Mouse (Mus musculus) naive thymus-derived CD4-positive, alpha-beta T cell, adult 2 months (primary cell): ENCODE results near the gene Gm7102.
"Not testable (repeated sequence)": the region's sequence is repeated elsewhere in the genome, so short reads cannot be mapped to it uniquely, and the experiment has no call there.

Source experiments
- DNase-seq: peaks from one replicate; pipeline ENCODE4 v3.0.0-alpha.2; 2011; ENCODE audit warnings: low read depth

The Gm7102 gene

GRCm38 (mm10) chr19:61175756-61176324 is at the start of gene Gm7102:
Gm7102 (minus strand) TSS chr19:61176309.
- no peak for DNase-seq

DNA sequence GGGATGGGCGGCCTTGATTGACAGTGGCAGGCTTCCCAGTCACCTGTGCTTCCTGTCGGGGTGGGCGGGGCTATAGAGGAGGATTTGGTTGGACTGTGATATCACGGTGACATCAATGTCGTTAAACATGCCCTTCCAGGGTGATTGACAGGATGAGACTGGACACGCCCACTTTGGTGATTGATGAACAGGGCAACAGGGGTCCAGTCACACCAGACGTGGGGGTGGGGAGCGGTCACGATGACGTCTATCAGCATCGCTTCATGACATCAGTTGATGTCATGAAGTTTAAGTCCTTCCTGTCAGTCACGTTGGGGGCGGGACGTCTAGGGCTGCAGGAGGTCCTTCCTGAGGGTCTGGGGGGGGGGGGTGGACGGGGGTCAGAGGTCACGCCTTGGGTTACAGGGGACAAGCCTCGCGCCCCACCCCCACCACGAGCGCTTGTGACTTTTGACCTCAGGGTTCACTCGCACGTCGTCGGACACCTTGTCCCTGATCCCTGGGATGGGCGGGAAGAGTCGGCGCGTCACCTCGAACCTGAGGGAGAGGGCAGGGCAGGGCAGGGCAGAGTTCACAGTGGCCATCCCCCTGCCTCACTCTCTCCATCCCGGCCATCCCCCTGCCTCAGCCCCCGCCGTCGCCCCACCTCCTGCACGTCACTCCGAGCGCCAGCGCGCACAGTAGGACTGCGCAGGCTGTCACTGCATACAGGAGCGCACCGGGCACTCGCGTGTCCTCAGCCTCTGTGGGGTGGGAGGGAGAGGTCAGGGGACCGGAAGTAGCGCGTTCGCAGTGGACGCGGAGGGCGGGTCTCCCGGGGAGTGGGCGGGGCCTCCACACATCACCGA is 48.8 kb upstream of the Gm7102 start:
- peak; percentile 42 for DNase-seq

DNA sequence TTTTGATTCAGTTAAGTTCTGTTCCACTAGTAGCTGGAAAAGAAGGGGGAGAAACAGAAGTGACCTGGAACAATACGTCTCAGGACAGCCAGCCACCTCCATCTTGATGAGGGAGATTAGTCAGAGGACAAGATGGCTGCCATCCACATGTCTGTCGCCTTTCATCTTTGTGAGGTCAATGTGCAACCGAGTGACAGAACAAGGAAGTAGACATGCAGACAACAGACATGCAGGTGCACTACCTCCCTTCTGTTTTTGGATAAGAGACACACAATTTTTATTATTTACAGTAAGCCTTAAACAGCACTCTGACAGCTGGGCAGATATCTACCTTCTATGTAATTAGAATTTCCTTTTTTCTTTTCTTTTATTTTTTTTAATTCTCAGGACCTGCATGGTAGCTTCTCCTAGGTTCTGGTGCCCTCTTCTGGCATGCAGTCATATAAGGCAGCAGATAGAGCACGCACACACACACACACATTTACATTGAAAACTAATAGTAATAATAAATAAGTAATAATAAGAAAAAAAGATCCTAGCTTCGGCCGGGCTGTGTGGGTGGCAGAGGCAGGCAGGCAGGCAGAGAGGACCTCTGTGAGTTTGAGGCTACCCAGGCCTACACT is 47.7 kb upstream of the Gm7102 start:
- DNase-seq: peak; percentile 63

DNA sequence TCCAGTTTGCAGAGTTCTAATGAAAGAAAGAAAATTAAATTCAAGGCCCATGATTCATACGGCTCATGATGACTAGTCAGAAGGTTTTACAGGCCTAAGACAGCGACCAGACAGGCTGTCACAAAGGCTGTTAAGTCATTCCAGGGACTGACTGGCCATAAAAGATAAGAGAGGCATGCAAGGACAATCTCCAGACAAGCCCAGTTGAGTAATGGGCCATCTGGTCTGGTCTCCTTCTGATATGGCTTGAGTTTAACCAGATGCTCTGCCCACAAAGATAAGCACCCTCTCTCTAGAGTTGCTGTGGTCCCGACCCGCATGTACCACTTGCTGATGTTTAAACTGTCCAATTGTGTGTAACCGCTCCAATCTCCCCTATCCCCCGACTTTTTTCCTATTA is 31.4 kb upstream of the Gm7102 start:
- not testable (repeated sequence) for DNase-seq

DNA sequence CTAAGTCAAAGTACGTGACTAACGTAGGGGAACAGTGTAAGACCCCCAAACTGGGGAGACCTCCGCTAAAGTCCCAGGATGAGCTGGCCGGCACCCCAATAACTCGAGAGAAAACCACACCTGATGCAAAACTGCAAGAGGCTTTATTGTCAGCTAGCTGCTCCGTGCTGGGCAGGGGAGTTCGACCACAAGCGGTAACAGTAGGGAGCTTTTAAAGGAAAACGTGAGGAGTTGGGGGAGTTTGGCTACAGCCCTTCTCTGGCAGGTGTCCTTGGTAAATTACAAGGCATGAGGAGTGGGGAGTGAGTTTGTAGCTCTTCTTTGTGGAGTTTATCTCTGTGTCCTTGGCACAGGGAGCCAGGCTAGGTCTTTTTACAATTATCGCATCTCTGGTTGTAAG is 23.7 kb upstream of the Gm7102 start:
- peak; percentile 60 for DNase-seq

DNA sequence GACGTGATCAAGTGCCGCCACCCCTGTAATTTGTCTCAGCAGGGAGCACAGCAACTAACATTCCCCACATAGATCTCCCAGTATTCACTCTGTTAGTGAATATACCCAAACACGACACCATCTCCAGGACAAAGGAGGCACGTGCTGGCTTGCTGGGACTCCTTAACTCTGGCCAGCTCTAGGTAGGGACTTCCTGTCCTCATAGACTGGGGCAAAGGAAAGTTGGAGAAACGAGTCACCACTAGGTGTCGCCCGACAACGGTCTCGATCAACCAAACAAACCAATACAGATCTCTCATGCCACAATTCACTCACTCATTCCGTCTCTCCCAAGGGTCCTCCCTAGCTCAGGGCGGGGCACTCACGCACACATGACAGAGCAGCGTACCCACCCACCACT is 23.2 kb upstream of the Gm7102 start:
- peak; percentile 93 for DNase-seq

- not testable (repeated sequence) for DNase-seq
These were observed 7.5 kb upstream of the Gm7102 start, which contains the start of gene Gm6020 for GRCm38 (mm10) chr19:61183590-61183989. Gm6020 (plus strand) TSS chr19:61183890.

DNA sequence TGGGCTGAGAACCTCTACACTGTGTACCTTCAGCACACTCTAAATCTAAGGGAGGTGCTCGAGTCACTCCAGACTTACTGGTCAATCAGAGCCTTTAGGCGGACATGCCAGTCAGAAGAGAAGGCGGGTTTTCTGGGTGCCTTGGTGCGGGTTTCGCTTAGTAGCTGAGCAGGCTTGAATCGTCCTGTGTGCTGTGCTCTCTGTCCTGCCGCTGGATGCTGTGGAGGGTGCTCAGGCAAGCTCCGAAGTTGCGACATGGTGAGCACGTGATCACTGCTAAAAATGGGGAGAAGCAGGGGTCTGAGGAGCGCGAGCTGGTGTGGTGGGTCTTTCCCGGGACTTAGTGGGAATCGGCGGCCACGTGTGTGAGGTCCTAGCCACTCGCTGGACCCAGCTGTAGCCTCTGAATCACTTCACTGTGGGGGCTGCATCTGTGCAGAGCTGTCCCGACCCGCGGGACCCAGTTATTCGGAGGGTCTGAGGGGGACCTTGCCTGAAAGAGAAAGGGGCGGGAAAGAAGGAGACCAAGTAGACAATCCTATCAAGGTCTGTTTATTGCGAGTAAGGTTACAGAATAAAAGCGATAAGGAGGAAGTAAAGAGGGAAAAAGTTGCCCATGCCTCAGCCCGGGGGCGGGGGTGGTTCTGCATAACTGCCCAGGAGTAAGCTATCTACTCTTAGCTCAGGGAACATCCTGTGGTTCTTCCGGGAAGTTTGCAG is 24.2 kb downstream of the Gm7102 start:
- DNase-seq: peak; percentile 31

DNA sequence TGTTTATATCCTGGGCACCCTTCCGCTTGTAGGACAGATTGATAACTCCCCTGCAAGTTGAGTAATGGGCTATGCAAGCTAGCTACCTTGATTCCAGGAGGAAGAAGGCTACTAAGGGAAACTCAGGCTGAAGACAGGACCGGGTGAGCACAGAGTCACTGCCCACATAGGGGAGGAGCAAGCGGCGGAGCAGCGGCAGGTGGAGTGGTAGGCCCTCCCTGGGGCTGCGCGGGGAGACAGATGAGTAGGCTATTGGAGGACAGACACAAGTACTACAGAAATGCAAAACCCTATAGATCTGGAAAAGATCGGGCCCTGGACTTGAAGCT is 24.8 kb downstream of the Gm7102 start:
- peak; percentile 45 for DNase-seq

DNA sequence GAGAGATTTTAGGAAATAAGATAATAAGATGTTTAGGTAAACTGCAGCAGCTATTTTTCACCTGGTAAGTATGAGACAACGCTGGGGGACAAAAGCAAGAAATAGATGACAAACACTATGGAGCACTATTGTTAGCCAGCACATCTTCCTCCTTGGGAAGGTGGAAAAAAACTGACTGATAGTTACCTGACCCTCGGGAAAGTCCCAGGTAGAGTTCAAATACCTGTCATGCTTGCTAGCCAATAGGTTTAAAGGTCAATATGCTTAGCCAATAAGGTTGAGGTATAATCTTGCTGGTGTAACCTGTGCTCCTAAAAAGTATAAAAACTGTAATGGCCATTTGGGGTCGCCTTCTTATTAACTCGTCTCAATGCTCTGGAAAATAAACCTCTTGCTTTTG is 34.8 kb downstream of the Gm7102 start:
- no peak for DNase-seq

GRCm38 (mm10) chr19:61140342-61141206 is 35.5 kb downstream of the Gm7102 start, which contains the start of gene Zfp950:
Zfp950 (minus strand) TSS chr19:61140840.
- DNase-seq: peak; percentile 90

DNA sequence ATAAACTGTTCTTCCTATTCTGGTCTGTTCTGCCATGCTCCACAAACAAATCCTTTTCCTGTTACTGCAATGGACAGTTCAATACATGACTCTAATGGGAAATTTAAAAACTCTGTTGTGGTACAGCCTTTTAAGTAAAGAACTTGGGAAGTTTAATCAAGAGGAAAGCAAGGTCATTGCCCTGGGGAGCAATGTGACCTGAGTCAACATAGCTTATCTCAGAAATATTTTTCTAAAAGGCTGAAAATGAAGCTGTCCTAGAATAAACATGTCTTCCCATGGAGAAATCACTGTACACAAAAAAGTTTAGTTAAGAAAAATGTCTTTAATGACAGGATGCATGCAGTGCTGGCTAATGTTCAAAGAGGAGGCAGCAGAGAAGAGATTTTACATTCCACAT is 37.5 kb downstream of the Gm7102 start:
- no peak for DNase-seq

GRCm38 (mm10) chr19:61131096-61131495 is 45.0 kb downstream of the Gm7102 start:
- DNase-seq: no peak
